Mouse (Mus musculus) small intestine, adult 2 months (tissue): ENCODE measurements around the gene Wt1.

Experiments used
- CTCF ChIP-seq: fragments of 200-500 bp; IDR thresholded peaks from 2 replicates; pipeline ENCODE4 v1.5.1; 2012; ENCODE audit warnings: low read depth, mild to moderate bottlenecking, control low read depth, inconsistent platforms, low read length, moderate library complexity, mixed read lengths; ENCODE audit not compliant: insufficient replicate concordance, insufficient read length; ENCODE audit errors: extremely low read depth
- POLR2A ChIP-seq: fragments of 200-500 bp; IDR thresholded peaks from 2 replicates; pipeline ENCODE4 v1.6.1; 2012; ENCODE audit warnings: low read depth, mild to moderate bottlenecking, control low read depth, inconsistent platforms, low read length, moderate library complexity

DNA sequence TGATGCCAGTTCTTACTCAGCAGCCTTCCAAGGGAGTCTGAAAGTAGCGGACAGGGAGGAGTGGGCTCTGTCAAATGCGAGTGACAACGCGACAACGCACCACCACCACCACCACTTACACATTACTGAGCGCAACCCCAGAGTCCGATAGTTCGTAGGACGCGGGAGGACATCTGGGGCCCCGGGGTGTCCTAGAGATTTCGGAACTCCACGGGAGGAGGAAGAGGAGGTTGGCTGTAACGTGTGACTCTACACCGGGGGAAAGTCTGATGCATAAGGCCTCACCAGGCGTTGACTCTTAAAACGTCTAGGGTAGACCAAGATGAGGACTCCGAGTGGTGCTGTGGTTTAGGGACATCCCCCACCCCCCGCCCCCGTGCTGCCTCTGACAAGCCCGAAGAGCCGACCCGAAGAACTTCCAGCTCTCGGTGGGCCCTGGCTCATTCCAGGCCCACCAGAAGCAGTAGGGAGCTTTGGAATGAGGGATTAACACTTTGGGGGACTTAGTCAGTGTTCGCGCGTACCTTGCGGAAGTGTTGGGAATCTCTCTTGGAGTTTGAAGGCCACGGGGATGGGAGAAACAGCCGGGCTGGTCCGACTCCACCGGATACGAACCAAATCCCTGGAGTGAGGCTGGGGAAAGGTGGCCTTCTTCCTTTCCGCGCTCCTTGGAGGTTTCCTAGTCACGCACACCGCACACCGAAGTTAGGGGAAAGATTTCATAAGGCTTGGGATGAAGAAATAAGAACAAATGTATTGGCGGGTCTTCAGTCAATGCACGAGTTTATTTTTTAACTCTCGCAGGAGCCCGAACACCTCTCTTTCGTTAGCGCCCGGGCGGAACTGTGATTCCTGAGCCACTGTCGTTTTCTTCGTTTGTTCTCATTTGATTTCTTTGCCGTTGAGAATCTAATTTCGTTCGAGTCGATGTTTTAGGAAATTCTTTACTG, 1.5 kb downstream of the Wt1 start:
- TF ChIP-seq CTCF (no peak), POLR2A (no peak)
